In genomic region chr4:138708636-138709035, GRCm38 (mm10) we compare ENCODE assay signal across 10 mouse cellular contexts. TPM values are rescaled to one million over a fixed set of nuclear protein-coding genes. Genes with fewer than 3 reads are reported as not detected.
DNase-seq lines count a peak whose midpoint lies in the region; ATAC-seq and TF ChIP-seq lines count a peak whose summit lies in the region.
"Had no signal": no experiment of that assay in that cellular context is flagged by ENCODE, and none has a peak within 500 bp of the region (broad histone marks: within the 10 kb centered on the region; RNA-seq: fewer than 3 reads in every experiment).

No protein-coding gene starts in this region.

- no peak for ATAC-seq in activated CD4-positive, CD25-positive, alpha-beta regulatory T cell, adult 4 months

- TF ChIP-seq CTCF in lung, adult 2 months (IDR thresholded peaks at IDR 0.05; ENCODE audit: insufficient read depth, low read length): peak; percentile 80

- 7% methylated on average over 7 of the region's 7 CpGs for WGBS in lung, adult 2 months

- H3K4me3 ChIP-seq in lung, adult 2 months (replicated peaks; ENCODE audit: extremely low read depth, low read depth, low read length): no peak overlapping the region
- H3K4me3 ChIP-seq: limb, embryonic 13.5 days; stomach, embryonic 15.5 days had no signal

- DNase-seq in left cerebral cortex, postnatal 4 days: peak; percentile 71
- no peak for DNase-seq in left cerebral cortex, adult 11 months (ENCODE audit: low spot score)
- DNase-seq in R1 (ENCODE audit: low read depth, low spot score): peak; percentile 89
- peak; percentile 83 to 89 for DNase-seq in cerebellum, postnatal 25 days
- DNase-seq in induced T-regulatory cell, adult 2 months (ENCODE audit: low read depth): peak; percentile 29
- DNase-seq in lung, adult 2 months: peak; percentile 64
- DNase-seq in testis, postnatal 10 days (ENCODE audit: low spot score): peak; percentile 81

- no peaks in the 10 kb centered on the region for H3K4me1 ChIP-seq in lung, adult 2 months (ENCODE audit: control insufficient read depth, insufficient read depth, low read length)
- H3K4me1 ChIP-seq: limb, embryonic 13.5 days had no signal

- intact Hi-C loops in left cerebral cortex, postnatal 4 days (cut with DNase I): loop anchor here (10.0 kb wide), 2 partner anchors 86 to 146 kb away; no protein-coding TSS in a partner anchor

- no peak for TF ChIP-seq POLR2A in lung, adult 2 months (IDR thresholded peaks at IDR 0.05; ENCODE audit: borderline replicate concordance, extremely low read depth, low read depth, low read length)

RNA-seq across cellular contexts. Expression of gene Pla2g2c, which starts 16.0 kb away (rescaled TPM):
- under 1 TPM in 1 of 2 experiments, not detected in 1; 0.10 TPM for total RNA-seq in left cerebral cortex, postnatal 4 days (2021)
- polyA plus RNA-seq in lung, adult 2 months (2012; rRNA removed): 0.69 and 0.93 TPM in 2 replicates
- polyA plus RNA-seq in activated CD4-positive, CD25-positive, alpha-beta regulatory T cell, adult 4 months (2017; shearing (Covaris generic)): not detected

RNA-seq across cellular contexts. Expression of gene Ubxn10, which starts 28.3 kb away (rescaled TPM):
- total RNA-seq in left cerebral cortex, postnatal 4 days (2021): 1 to 10 TPM; 1.4 to 1.7 TPM
- 25.2 and 28.6 TPM in 2 replicates for polyA plus RNA-seq in lung, adult 2 months (2012; rRNA removed)
- not detected for polyA plus RNA-seq in activated CD4-positive, CD25-positive, alpha-beta regulatory T cell, adult 4 months (2017; shearing (Covaris generic))

RNA-seq across cellular contexts. Expression of gene Pla2g2f, which starts 48.8 kb away (rescaled TPM):
- total RNA-seq in left cerebral cortex, postnatal 4 days (2021): not detected
- polyA plus RNA-seq in lung, adult 2 months (2012; rRNA removed): 0.14 and 5.2 TPM in 2 replicates
- not detected for polyA plus RNA-seq in activated CD4-positive, CD25-positive, alpha-beta regulatory T cell, adult 4 months (2017; shearing (Covaris generic))

Comparison
In these comparisons a context has a peak if more than half of its experiments do, and no peak if none do; other contexts are left out.
1. RNA of gene Ubxn10, which starts 28.3 kb away (polyA plus RNA-seq): 25.2 to 28.6 TPM in lung, adult 2 months; not detected in activated CD4-positive, CD25-positive, alpha-beta regulatory T cell, adult 4 months; every median in the first group is over 10 times any median in the second.